Mouse (Mus musculus) hindbrain, embryonic 14.5 days (tissue): ENCODE data around the gene Spry1. TPM values are rescaled to one million over a fixed set of nuclear protein-coding genes. Genes with fewer than 3 reads are reported as not detected.
A peak's percentile ranks its signal among the peaks of the same experiment; 100 is the strongest.

Experiments
- ATAC-seq: fragments of 200-750 bp; cut with Nextera tagmentation; 2 replicates; pipeline ENCODE4 v1.8.0; 2017; ENCODE audit warnings: moderate number of reproducible peaks, mild to moderate bottlenecking, moderate TSS enrichment, moderate library complexity; ENCODE audit not compliant: low FRiP score
- DNase-seq: peaks from one replicate; pipeline ENCODE4 v3.0.0-alpha.2; 2015; ENCODE audit warnings: low spot score
- H3K27ac ChIP-seq: fragments of 300-500 bp; sonication (generic); 2 replicates; pipeline ENCODE4 v1.5.1; 2014; ENCODE audit warnings: mild to moderate bottlenecking, moderate library complexity
- H3K27me3 ChIP-seq: fragments of 300-500 bp; sonication (generic); 2 replicates; pipeline ENCODE4 v1.6.1; 2014; ENCODE audit warnings: mild to moderate bottlenecking, low read length, mixed read lengths; ENCODE audit not compliant: control insufficient read depth, insufficient read depth
- H3K36me3 ChIP-seq: fragments of 300-500 bp; sonication (generic); replicated peaks from 2 replicates; pipeline ENCODE4 v1.6.1; 2014; ENCODE audit not compliant: control insufficient read depth, insufficient read depth
- H3K4me1 ChIP-seq: fragments of 300-500 bp; sonication (generic); replicated peaks from 2 replicates; pipeline ENCODE4 v1.6.1; 2014; ENCODE audit warnings: antibody characterized with exemption, low read length, mixed read lengths; ENCODE audit not compliant: control insufficient read depth, insufficient read depth
- H3K4me2 ChIP-seq: fragments of 300-500 bp; sonication (generic); replicated peaks from 2 replicates; pipeline ENCODE4 v1.6.1; 2014; ENCODE audit warnings: mild to moderate bottlenecking, moderate library complexity
- H3K4me3 ChIP-seq: fragments of 300-500 bp; sonication (generic); replicated peaks from 2 replicates; pipeline ENCODE4 v1.5.1; 2014; ENCODE audit warnings: mild to moderate bottlenecking, low read length
- H3K9ac ChIP-seq: fragments of 300-500 bp; sonication (generic); 2 replicates; pipeline ENCODE4 v1.6.1; 2014
- H3K9me3 ChIP-seq: fragments of 300-500 bp; sonication (generic); 2 replicates; pipeline ENCODE4 v1.6.1; 2016; ENCODE audit warnings: low read length; ENCODE audit not compliant: control insufficient read depth
- WGBS: fragments of 180-500 bp; shearing (Covaris S2); extraction: QIAGEN DNeasy Blood & Tissue Kit; methylation state at CpG from one replicate; pipeline ENCODE4 v1.1.7; 2014; 5-methylcytosine and 5-hydroxymethylcytosine counted together
- polyA plus RNA-seq: library from polyadenylated mRNA; unstranded; fragments of >200 nt; fragmentation: Nextera tagmentation; extraction: Ambion mirVana; gene quantifications from 2 replicates; pipeline ENCODE4 v1.2.1, GENCODE M21; 2014

The Spry1 gene
- polyA plus RNA-seq, 1 experiment from 2014 or later: 5.8 TPM

GRCm38 (mm10) chr3:37605876-37606238 lies 33.9 kb upstream of the Spry1 start:
- Histone ChIP-seq H3K9ac (no peak overlapping the region), H3K27me3 (no peaks in the 10 kb centered on the region), H3K27ac (no peak overlapping the region), H3K4me2 (no peak overlapping the region), H3K4me3 (no peak overlapping the region), H3K9me3 (no peaks in the 10 kb centered on the region), H3K4me1 (peaks cover 9% of the 10 kb centered on the region; the same call in 1 of the 2 replicates), H3K36me3 (no peaks in the 10 kb centered on the region)
- DNase-seq (no peak), ATAC-seq (peak; percentile 31; the same call in 1 of the 2 replicates)
- 92% methylated on average over 10 of the region's 10 CpGs for WGBS

- no peaks in the 10 kb centered on the region for H3K36me3 ChIP-seq
- no peak for DNase-seq
- no peaks in the 10 kb centered on the region for H3K9me3 ChIP-seq
- peaks cover 9% of the 10 kb centered on the region; the same call in 1 of the 2 replicates for H3K4me1 ChIP-seq
- no peak for ATAC-seq
- no peak overlapping the region for H3K4me2 ChIP-seq
- H3K27ac ChIP-seq: no peak overlapping the region
- WGBS: 91% methylated on average over 4 of the region's 4 CpGs
- no peak overlapping the region for H3K9ac ChIP-seq
- H3K4me3 ChIP-seq: no peak overlapping the region
- no peaks in the 10 kb centered on the region for H3K27me3 ChIP-seq
These were observed 30.8 kb upstream of the Spry1 start for GRCm38 (mm10) chr3:37608926-37609325.

DNA sequence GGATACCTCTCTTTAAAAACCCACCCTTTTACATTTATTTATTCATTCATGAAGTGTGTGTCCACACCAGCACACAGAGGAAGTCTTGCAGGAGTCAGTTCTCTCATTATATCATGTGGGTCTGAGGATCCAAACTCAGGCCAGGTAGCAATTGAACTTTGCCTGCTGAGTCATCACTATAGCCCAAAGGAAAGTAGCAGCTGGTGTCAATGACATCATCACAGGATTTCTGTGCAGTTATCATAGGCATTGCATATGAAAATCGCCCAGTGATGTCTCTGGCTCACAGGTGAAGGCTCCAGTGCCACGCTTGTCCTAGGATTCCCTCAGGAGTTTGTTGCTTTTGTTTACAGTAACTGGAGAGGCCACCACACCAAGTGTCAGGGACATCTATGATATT lies 29.1 kb upstream of the Spry1 start:
- no peak overlapping the region for H3K27ac ChIP-seq
- H3K36me3 ChIP-seq: no peaks in the 10 kb centered on the region
- H3K4me1 ChIP-seq: 0 out of 2 replicates have a peak, but pooled peaks cover 2% of the 10 kb centered on the region
- no peak for DNase-seq
- H3K9ac ChIP-seq: no peak overlapping the region
- no peak overlapping the region for H3K4me3 ChIP-seq
- no peaks in the 10 kb centered on the region for H3K27me3 ChIP-seq
- no peak for ATAC-seq
- no peaks in the 10 kb centered on the region for H3K9me3 ChIP-seq
- no peak overlapping the region for H3K4me2 ChIP-seq
- WGBS: 94% methylated on average over 2 of the region's 2 CpGs

DNA sequence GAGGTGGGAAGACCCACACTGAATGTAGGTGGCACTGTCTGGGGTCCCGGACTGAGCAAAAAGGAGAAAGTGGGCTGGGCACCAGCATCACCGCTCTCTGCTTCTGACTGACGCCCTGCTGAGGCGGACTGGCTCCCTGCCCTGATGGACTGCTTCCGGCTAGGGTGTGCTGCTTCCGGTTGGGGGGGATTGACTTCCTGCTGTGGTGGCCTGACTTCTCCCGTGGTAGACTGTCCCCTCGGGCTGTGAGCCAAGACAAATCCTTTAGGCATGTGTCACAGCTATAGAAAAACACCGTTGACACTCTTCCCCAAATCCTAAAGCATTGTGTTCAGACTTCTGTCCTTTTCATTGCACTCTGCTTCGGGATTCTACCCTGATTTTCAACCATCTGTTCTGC lies 26.0 kb upstream of the Spry1 start:
- Histone ChIP-seq H3K4me3 (no peak overlapping the region), H3K27me3 (no peaks in the 10 kb centered on the region), H3K4me1 (no peaks in the 10 kb centered on the region), H3K36me3 (no peaks in the 10 kb centered on the region), H3K4me2 (no peak overlapping the region), H3K9ac (no peak overlapping the region), H3K27ac (no peak overlapping the region), H3K9me3 (no peaks in the 10 kb centered on the region)
- 58% methylated on average over 10 of the region's 10 CpGs for WGBS
- ATAC-seq (no peak), DNase-seq (no peak)

GRCm38 (mm10) chr3:37614878-37615650 lies 24.7 kb upstream of the Spry1 start:
- no peaks in the 10 kb centered on the region for H3K36me3 ChIP-seq
- H3K27ac ChIP-seq: no peak overlapping the region
- H3K4me1 ChIP-seq: no peaks in the 10 kb centered on the region
- DNase-seq (no peak), ATAC-seq (no peak)
- H3K9ac ChIP-seq: no peak overlapping the region
- 89% methylated on average over 10 of the region's 10 CpGs for WGBS
- no peak overlapping the region for H3K4me3 ChIP-seq
- no peaks in the 10 kb centered on the region for H3K27me3 ChIP-seq
- H3K9me3 ChIP-seq: no peaks in the 10 kb centered on the region
- no peak overlapping the region for H3K4me2 ChIP-seq

DNA sequence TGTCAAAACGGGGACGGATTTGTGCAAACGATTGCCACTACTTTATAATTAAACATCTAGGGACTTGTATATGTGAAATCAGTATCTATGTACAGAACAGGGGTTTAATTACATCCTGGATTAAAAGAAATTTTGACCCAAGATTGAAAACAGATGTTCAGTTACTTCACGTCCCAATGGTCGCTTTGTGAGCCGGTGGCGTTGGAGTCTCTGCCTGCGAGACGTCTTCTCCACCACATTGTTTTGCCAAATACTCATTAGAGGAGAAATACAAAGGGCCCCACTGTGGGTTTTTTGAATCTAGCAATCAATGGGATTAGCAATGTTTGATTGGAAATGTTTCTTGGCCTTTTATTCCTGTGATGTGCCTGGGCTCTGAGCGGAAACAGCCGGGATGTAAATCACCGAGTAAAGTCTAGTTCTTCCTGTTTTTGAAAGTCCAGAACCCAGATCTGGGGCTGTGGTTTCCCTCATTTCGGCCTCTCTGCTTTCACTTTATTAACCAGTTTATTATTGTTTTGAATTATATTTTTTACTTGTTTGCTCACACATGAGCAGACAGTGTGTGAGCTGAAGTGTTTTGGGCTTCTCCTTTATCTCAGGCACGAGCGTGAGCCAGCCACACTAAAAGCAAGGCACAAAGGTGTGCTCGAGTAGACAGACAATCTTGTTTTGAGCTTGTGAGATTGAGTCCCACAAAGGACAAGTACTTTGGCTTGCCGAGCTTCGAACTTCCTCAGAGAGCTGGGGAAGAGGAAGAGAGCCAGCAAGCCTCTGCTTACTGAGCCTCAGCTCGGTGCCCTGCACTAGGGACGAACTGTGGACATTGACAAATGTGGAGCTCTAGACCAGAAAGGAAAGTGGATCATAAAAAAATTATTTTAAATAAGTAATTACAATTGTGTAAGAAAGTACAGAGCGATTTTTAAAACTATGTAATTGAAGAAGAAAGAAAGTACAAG lies 22.9 kb upstream of the Spry1 start:
- Histone ChIP-seq H3K4me3 (no peak overlapping the region), H3K36me3 (no peaks in the 10 kb centered on the region), H3K27me3 (no peaks in the 10 kb centered on the region), H3K4me1 (no peaks in the 10 kb centered on the region), H3K4me2 (no peak overlapping the region), H3K27ac (no peak overlapping the region), H3K9ac (no peak overlapping the region), H3K9me3 (no peaks in the 10 kb centered on the region)
- DNase-seq (no peak), ATAC-seq (no peak)
- 65% methylated on average over 21 of the region's 21 CpGs for WGBS

- no peaks in the 10 kb centered on the region for H3K9me3 ChIP-seq
- no peaks in the 10 kb centered on the region for H3K4me1 ChIP-seq
- no peak overlapping the region for H3K27ac ChIP-seq
- ATAC-seq (no peak), DNase-seq (no peak)
- no peak overlapping the region for H3K4me3 ChIP-seq
- no peaks in the 10 kb centered on the region for H3K36me3 ChIP-seq
- no peak overlapping the region for H3K9ac ChIP-seq
- no peak overlapping the region for H3K4me2 ChIP-seq
- 92% methylated on average over 6 of the region's 6 CpGs for WGBS
- no peaks in the 10 kb centered on the region for H3K27me3 ChIP-seq
These were observed 7.5 kb upstream of the Spry1 start for GRCm38 (mm10) chr3:37632246-37632645.

- Histone ChIP-seq H3K9ac (no peak overlapping the region), H3K9me3 (no peaks in the 10 kb centered on the region), H3K27me3 (no peaks in the 10 kb centered on the region), H3K4me1 (no peaks in the 10 kb centered on the region), H3K4me3 (no peak overlapping the region), H3K36me3 (no peaks in the 10 kb centered on the region), H3K4me2 (no peak overlapping the region), H3K27ac (no peak overlapping the region)
- DNase-seq (no peak), ATAC-seq (no peak)
- 85% methylated on average over 3 of the region's 3 CpGs for WGBS
These were observed 7.0 kb upstream of the Spry1 start for GRCm38 (mm10) chr3:37632751-37633150.

DNA sequence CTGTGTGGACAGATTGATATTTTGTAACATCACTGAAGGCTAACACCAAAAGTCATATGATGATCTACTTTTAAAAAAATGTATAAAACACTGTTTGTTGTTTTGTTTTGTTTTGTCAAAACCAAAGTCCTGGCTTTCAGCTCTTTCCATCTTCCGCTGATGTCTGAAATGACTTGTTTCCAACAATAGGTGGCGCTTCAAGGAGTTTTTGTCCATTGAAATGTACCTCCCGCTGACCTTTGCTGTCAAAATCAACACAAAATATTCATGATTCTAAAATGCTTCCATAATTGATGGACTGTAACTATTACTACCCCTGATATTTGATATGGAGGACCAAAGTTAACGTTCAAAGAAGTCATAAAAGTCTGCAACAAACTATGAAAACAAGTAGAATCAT lies 5.1 kb upstream of the Spry1 start:
- WGBS: 36% methylated on average over 4 of the region's 4 CpGs
- H3K36me3 ChIP-seq: no peaks in the 10 kb centered on the region
- H3K9me3 ChIP-seq: no peaks in the 10 kb centered on the region
- no peak overlapping the region for H3K27ac ChIP-seq
- ATAC-seq: no peak
- H3K4me2 ChIP-seq: no peak overlapping the region
- H3K27me3 ChIP-seq: 0 out of 2 replicates have a peak, but pooled peaks cover 4% of the 10 kb centered on the region
- no peak overlapping the region for H3K4me3 ChIP-seq
- no peak overlapping the region for H3K9ac ChIP-seq
- peak; percentile 46 for DNase-seq
- H3K4me1 ChIP-seq: no peaks in the 10 kb centered on the region; the same call in 1 of the 2 replicates
